Mouse (Mus musculus) testis, postnatal 14 days (tissue): Measurements from ENCODE around the gene Sim1.
A peak's percentile ranks its signal among the peaks of the same experiment; 100 is the strongest.

Experiments used
- DNase-seq: peaks from one replicate; pipeline ENCODE4 v3.0.0; 2021; ENCODE audit warnings: low spot score

The Sim1 gene

GRCm38 (mm10) chr10:50894170-50894991, at the start of gene Sim1:
Sim1 (plus strand) TSS chr10:50894754.
- peak; percentile 84 for DNase-seq

GRCm38 (mm10) chr10:50868202-50868601, 26.4 kb upstream of the Sim1 start:
- DNase-seq, result no peak

GRCm38 (mm10) chr10:50876952-50877351, 17.6 kb upstream of the Sim1 start:
- DNase-seq, result no peak

GRCm38 (mm10) chr10:50881476-50882069, 13.0 kb upstream of the Sim1 start:
- DNase-seq, result no peak

- DNase-seq, result no peak
Observed at GRCm38 (mm10) chr10:50882366-50882765, 12.2 kb upstream of the Sim1 start.

- DNase-seq, result no peak
Observed at GRCm38 (mm10) chr10:50886305-50886704, 8.2 kb upstream of the Sim1 start.

- DNase-seq, result no peak
Observed at GRCm38 (mm10) chr10:50890621-50891020, 3.9 kb upstream of the Sim1 start.

- DNase-seq, result no peak
Observed at GRCm38 (mm10) chr10:50891876-50892711, 2.5 kb upstream of the Sim1 start.

DNA sequence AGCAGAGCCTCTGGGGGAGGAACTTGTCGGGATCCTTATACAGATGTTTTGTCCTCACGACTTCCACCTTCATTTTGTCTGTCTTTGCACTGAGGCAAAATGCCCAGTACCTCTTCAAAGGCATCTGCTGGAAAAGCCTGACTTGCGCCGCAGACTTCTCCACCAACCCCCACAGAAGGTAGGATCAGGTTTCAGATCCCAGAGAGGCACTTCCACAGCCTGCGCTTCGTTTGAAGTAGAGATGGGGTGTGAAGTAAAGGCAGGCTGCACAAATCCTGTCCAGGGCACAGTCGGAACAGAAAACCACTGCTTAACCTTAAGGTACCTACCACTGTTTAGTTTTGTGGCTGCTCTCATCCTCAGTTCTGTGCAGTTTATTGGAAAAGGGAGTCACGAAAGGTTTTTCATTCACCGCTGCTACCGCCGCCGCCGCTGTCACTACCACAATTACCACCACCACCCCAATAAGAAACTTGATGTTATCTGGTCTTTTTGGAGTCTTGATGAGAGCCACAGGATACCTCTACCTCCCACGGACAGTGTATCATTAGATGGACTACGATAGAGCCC, 1.7 kb upstream of the Sim1 start:
- DNase-seq, result no peak

GRCm38 (mm10) chr10:50893546-50893945, 1.0 kb upstream of the Sim1 start:
- no peak for DNase-seq

DNA sequence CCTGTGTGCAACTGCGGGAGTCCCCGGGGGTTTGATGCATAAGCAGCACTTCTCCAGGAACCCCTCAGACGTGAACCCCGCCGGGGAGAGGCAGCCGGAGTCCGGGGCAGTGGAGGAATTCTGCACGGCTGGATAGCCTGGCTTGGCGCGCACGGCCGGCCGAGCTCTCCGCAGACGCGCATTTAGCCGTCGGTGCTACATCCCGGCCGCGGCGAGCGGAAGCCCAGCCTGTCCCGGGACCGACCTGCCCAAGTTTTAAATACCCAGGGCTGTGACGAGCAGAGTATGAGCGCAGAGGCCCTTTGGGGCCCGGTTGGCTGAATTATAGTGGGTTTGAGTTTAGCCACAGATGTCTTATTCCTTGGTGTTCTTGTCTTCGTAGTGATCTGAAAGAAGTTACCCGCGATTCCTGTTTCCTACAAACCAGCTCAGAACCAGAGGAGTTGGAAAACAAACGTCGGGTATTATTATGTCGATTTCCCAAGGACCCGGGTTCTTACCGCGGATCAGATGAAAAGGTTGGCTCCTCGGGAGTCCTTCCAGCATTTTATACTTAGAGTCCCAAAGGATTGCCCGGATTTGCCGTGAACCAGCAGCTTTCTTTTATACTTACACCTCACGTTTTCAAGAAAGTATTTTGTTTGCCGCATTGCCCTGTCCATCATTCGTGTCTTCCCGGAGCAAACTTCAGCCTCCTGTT, 687 bp downstream of the Sim1 start:
- no peak for DNase-seq

GRCm38 (mm10) chr10:50895881-50896766, 1.6 kb downstream of the Sim1 start:
- DNase-seq, result no peak

GRCm38 (mm10) chr10:50896767-50897390, 2.3 kb downstream of the Sim1 start:
- DNase-seq, result no peak

DNA sequence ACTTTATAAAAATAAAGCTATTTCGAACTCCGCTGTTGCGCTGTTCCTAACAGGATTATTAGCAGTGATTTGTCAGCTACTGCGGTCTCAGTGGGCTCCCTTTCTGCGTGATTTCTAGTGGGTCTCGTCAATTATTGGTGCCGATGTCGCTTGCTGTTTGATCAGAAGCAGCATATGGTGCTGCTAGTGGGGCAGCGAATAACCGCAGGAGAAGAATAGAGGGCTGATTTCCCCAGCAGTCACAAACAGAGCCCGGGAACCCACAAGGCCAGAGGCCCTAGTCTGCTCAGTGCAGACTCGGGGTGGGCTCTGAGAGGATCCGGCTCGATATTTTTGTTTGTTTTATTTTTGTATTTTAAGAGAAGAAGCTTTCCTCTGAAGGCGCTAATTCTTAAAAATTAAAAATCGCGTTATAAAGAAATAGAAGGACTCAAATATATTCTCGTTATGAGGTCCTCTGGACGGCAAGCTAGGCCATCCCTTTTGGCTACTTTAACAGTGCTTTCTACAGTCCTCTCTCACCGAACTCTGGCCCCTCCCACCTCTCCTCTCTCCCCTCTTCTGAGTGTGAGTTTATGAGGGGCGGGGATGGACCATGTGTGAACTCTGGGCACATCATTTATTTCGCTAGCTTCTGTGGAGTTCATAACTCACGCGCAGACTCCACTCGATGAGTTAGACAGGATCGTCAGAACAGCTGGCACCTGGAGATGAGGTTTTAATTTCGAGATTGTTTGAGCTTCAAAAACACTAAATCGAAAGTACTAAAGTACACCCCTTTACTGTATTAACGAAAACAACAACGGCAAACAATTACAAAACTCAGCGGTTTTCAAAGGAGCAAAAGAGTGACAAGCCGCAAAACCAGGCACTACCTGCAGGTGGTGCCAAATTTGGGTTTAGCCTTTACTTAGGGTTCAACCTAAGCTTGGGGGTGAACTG, 3.2 kb downstream of the Sim1 start:
- no peak for DNase-seq

- DNase-seq, result no peak
Observed at GRCm38 (mm10) chr10:50898621-50899020, 4.1 kb downstream of the Sim1 start.

DNA sequence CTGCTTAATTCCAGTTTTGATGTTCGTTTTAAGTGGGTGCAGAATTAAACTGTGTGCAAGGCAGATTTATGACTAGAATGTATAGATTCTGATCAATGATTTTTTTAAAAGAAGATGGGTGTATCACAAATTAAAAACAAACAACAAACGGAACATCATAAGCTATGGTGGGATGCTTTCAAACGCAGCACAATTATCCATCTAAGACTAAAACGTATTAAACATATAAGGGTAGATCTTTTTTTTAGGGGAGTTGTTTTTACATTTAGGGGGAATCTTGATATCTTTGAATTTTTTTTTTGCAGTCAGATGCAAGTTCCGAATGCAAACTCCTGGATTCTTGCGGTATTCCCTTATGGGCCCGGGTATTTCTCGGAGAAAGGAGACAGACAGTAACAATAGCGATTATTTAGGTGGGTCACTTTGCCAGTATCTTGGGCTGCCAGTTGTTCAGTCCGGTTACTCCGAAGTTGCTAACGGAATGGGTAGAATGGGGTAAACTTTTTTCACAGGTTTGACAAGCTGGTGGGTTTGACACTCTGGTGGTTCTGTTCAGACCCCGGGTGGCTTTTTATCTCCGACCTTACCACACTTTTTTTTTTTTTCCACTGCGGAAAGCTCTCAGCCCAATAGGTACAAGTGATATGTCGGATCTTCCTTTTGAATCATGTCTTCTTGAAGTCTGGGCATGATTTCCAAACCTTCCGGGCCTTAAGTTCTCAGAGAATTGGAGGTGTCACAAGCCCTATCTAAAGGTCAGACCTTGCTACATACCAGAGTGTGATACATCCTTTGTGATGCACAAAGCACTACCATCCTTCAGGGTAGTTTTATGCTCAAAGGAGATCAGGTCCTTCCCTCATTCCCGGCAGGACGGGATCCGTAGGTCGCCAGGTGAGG, 5.5 kb downstream of the Sim1 start:
- DNase-seq, result no peak

DNA sequence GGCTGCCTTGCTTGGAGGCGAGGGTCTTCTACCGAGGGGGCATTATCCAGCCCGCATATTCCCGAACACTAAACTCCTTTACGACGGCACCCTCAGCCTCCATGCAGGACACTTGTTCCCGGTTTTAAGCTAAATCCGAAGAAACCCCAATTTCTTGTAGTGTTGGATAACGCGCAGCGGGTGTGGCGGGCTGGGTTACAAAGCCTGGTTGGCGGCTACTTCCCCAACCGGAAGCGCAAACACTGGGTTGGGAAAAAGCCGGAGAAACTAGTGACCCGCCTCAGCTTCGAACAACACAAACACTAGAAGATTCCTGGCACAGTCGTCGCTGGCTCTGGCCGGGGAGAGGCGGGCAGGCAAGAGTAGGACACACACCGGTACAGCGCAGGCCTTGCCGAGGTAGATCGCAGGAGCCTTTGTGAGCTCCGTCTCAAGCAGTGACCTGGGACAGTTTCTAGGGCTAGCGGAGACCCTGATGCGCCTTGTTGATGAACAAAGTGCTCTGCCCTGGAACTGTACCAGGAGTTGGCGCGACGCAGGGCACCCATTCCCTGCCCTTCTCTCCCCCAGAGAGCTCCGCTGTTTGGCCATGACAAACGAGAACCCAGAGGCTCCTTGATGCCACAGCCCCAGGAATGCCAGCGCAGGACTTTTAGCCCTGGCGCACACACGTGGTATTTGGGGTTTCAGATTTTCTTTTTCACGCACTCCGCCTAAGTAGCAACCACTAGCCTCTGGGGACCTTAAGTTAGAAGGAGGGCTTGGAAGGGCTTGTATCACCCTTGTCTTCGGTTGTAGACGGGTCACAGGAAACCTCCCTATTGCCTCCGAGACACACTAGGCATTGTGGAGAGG, 6.4 kb downstream of the Sim1 start:
- no peak for DNase-seq
